Mouse (Mus musculus): ENCODE results near the gene Spice1.

Gene Spice1

DNA sequence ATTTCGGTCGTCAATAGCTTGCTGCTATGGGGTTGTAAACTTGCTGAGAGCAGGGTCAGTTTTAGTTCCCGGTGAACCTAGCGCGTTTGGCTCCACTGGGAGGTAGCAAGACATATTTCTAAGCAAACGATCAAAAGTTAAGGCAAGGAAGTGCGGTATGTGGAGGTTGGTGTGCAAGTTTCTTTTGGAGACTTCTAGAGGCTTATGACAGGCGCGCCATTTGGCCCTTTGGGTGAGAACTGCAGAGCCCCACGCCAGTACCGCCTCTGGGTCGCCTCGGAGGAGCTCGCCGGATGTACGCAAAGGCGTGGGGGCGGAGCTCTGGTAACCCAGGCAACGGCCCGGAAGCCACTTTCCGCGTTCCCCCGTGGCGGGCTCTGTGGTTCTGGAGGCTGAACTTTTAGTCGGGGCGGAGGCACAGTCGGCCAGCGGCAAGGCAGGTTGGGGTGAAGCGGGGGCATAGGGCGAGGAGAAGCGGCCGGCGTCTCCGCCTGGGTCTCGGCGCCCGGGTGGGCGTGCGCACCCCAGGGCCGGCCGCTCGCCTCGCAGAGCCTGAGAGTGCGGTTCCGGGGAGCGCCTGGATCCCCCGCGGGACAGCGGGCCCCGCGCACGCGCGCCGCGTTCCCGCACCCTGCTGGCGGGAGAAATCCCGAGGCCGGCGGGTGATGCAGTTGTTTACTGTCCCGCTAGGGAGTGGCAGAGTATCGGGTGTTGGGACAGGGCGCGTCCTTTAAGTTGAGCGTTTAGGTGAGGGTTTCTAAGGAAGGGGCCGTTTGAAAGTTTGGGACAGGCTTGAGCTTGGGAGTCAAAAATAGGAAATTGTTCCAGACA is at the start of gene Spice1:
Gene Spice1, plus strand, starts transcription at position 51 of the 831 bp plus-strand sequence.
- CTCF ChIA-PET: interaction anchor here (0.5 to 1.9 kb wide), 13 partner anchors 11 to 196 kb away, joined by 3 to 9 read pairs (median 4); partner anchors contain the start of gene Sidt1 (in 1 of the 4)
- POLR2A ChIA-PET: interaction anchor here in 3 of 4 experiments (0.6 to 4.0 kb wide), 41 partner anchors 9 to 546 kb away, joined by 3 to 27 read pairs (median 3); partner anchors contain the start of genes Cfap44 (in 2 of the 3), Naa50 (in 2 of the 3), Sidt1 (in 2 of the 3) and Atp6v1a (in 1 of the 3)

DNA sequence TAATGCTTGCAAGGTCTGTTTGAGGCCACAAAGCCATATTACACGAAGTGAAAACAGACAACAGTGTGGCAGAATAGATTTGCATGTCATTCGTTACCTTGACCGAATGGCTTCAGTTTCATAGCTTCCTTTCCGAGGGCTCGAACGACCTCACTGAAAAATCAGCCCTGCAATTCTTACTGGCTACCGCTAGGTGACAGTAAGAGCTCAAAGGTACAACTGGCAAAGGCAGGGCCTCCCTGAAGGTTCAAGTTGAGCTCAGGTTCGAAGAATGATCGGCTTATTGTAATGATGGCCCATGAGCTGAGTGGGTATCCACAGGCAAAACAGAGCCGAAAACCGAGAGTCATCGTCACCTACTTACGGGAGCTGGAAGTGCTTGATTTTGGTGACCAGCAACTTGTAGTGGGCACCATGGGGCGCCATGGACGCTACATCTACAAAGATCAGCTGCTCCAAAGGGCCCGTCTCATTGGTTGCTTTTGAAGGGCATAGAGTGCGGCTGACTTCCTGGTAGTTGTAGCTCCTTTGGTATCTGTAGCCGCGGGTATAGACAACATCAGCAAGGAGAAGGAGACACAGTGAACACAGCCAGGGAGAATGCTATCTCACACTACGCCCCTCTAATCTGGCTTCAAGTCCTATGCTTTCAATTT is 47.4 kb upstream of the Spice1 start:
- ChIA-PET POLR2A (interaction anchor here (0.5 to 1.6 kb wide), 19 partner anchors 9 to 160 kb away, joined by 3 to 15 read pairs (median 3); partner anchors contain the start of genes Spice1 (in 3 of the 4), Atp6v1a (in 1 of the 4), Naa50 (in 1 of the 4) and Usf3 (in 1 of the 4)), CTCF (interaction anchor here (0.5 to 2.2 kb wide), 84 partner anchors 8 to 846 kb away, joined by 3 to 42 read pairs (median 4); partner anchors contain the start of genes Cfap44 (in 2 of the 4), Spice1 (in 2 of the 4), Usf3 (in 2 of the 4) and Sidt1 (in 1 of the 4))

- ChIA-PET POLR2A (interaction anchor here in 2 of 4 experiments (0.7 to 1.7 kb wide), 4 partner anchors 20 to 163 kb away, joined by 3 read pairs; no protein-coding TSS in a partner anchor), CTCF (interaction anchor here in 3 of 4 experiments (0.6 to 1.4 kb wide), 4 partner anchors 60 to 407 kb away, joined by 3 to 4 read pairs (median 4); no protein-coding TSS in a partner anchor)
Observed at GRCm38 (mm10) chr16:44302126-44302892, 44.6 kb upstream of the Spice1 start.

- POLR2A ChIA-PET: interaction anchor here in 1 of 4 experiments (0.9 kb wide), 1 partner anchor 56 kb away, joined by 3 read pairs; no protein-coding TSS in a partner anchor
- CTCF ChIA-PET: no interaction called here
Observed at GRCm38 (mm10) chr16:44303822-44304221, 43.1 kb upstream of the Spice1 start.

GRCm38 (mm10) chr16:44305606-44306005 is 41.3 kb upstream of the Spice1 start:
- POLR2A ChIA-PET: interaction anchor here in 1 of 4 experiments (1.5 kb wide), 1 partner anchor 42 kb away, joined by 3 read pairs; the partner anchor contains the start of gene Spice1
- CTCF ChIA-PET: no interaction called here

- CTCF ChIA-PET: no interaction called here
- POLR2A ChIA-PET: interaction anchor here in 1 of 4 experiments (1.1 kb wide), 1 partner anchor 34 kb away, joined by 3 read pairs; the partner anchor contains the start of gene Spice1
Observed at GRCm38 (mm10) chr16:44313422-44313821, 33.5 kb upstream of the Spice1 start.

DNA sequence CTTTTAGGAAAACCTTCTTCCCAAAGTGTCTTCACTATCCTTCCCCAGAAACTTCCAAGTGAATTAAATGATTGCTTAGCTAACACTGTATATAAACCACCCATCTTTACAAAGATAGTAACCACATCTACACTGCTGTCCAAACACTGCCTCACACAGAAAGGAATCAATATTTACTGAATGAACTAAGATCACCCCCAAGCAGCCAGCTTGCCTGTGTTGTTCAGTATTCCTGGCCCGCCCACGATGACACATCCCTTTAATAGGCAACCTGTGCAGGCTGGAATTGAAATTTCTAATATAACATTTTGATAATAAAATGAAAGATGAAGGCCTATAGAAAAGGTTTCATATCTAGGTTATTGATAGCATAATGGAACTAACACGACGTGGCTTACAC is 30.6 kb upstream of the Spice1 start:
- ChIA-PET POLR2A (interaction anchor here in 3 of 4 experiments (0.6 to 1.1 kb wide), 4 partner anchors 12 to 804 kb away, joined by 3 to 4 read pairs (median 3); no protein-coding TSS in a partner anchor), CTCF (interaction anchor here in 1 of 4 experiments (0.6 kb wide), 1 partner anchor 44 kb away, joined by 6 read pairs; no protein-coding TSS in a partner anchor)

DNA sequence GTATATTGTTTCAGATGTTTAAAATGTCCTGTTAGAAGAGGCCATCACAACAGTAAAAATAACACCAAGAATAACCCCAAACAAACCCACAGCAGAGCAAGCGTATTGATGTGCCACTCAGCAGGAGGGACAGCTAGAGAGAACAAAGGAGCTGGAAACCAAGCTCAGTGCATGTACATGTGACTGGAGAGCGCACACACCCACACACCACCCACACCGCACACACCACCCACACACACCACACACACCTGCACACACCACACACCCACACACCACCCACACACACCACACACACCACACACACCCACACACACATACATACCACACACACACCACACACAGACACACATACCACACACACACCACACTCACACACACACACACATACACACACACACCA is 26.7 kb upstream of the Spice1 start:
- CTCF ChIA-PET: interaction anchor here in 2 of 4 experiments (0.9 to 1.0 kb wide), 2 partner anchors 10 kb away, joined by 3 read pairs; no protein-coding TSS in a partner anchor
- POLR2A ChIA-PET: interaction anchor here in 2 of 4 experiments (0.5 to 0.9 kb wide), 2 partner anchors 8 to 180 kb away, joined by 3 to 5 read pairs; partner anchors contain the start of genes Atp6v1a (in 1 of the 2) and Naa50 (in 1 of the 2)

GRCm38 (mm10) chr16:44328644-44329043 is 18.3 kb upstream of the Spice1 start:
- CTCF ChIA-PET: interaction anchor here in 2 of 4 experiments (0.6 to 1.0 kb wide), 2 partner anchors 29 to 66 kb away, joined by 3 read pairs; no protein-coding TSS in a partner anchor
- POLR2A ChIA-PET: no interaction called here

GRCm38 (mm10) chr16:44330657-44331056 is 16.3 kb upstream of the Spice1 start:
- POLR2A ChIA-PET: interaction anchor here in 2 of 4 experiments (0.6 to 1.5 kb wide), 3 partner anchors 14 to 17 kb away, joined by 3 read pairs; partner anchors contain the start of gene Spice1 (in 2 of the 2)
- CTCF ChIA-PET: interaction anchor here (0.6 to 1.3 kb wide), 15 partner anchors 11 to 423 kb away, joined by 3 to 10 read pairs (median 3); partner anchors contain the start of gene Spice1 (in 1 of the 4)

- ChIA-PET CTCF (interaction anchor here in 3 of 4 experiments (1.1 to 1.3 kb wide), 5 partner anchors 11 to 32 kb away, joined by 3 to 10 read pairs (median 4); partner anchors contain the start of gene Spice1 (in 1 of the 3)), POLR2A (interaction anchor here in 1 of 4 experiments (1.5 kb wide), 1 partner anchor 16 kb away, joined by 3 read pairs; the partner anchor contains the start of gene Spice1)
Observed at GRCm38 (mm10) chr16:44331154-44331553, 15.8 kb upstream of the Spice1 start.

DNA sequence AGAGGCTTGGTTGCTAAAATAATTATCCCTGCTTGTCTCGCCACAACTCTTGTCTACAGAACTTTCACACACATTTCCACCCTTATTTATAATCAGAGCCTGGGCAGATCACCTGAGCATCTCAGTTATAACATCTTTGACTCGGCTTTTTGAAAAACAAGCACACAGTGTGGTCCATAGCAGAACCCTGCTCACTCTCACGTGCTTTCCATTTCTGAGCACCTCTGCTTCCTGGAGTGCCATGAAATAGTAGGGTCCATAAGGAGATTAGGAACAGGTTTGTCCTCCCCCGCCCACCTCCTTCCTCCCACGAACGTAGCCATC is 15.3 kb upstream of the Spice1 start:
- ChIA-PET POLR2A (interaction anchor here in 3 of 4 experiments (1.1 to 1.7 kb wide), 4 partner anchors 8 to 16 kb away, joined by 3 to 5 read pairs (median 4); partner anchors contain the start of gene Spice1 (in 3 of the 3)), CTCF (interaction anchor here in 3 of 4 experiments (0.9 to 1.7 kb wide), 3 partner anchors 16 to 33 kb away, joined by 3 to 4 read pairs (median 4); partner anchors contain the start of gene Spice1 (in 1 of the 3))

GRCm38 (mm10) chr16:44331995-44332860 is 14.7 kb upstream of the Spice1 start:
- ChIA-PET CTCF (interaction anchor here (0.7 to 1.7 kb wide), 5 partner anchors 8 to 33 kb away, joined by 3 to 4 read pairs (median 4); partner anchors contain the start of gene Spice1 (in 1 of the 4)), POLR2A (interaction anchor here in 2 of 4 experiments (1.1 to 1.7 kb wide), 3 partner anchors 9 to 15 kb away, joined by 4 to 5 read pairs (median 4); partner anchors contain the start of gene Spice1 (in 2 of the 2))

GRCm38 (mm10) chr16:44332861-44333284 is 14.0 kb upstream of the Spice1 start, which contains the start of gene Sidt1:
Sidt1 (minus strand) TSS chr16:44333196.
- ChIA-PET CTCF (interaction anchor here in 3 of 4 experiments (0.7 to 1.7 kb wide), 4 partner anchors 9 to 91 kb away, joined by 4 read pairs; partner anchors contain the start of gene Spice1 (in 1 of the 3)), POLR2A (interaction anchor here in 3 of 4 experiments (1.1 to 2.4 kb wide), 5 partner anchors 10 to 14 kb away, joined by 3 to 8 read pairs (median 4); partner anchors contain the start of gene Spice1 (in 3 of the 3))

GRCm38 (mm10) chr16:44337541-44337940 is 9.4 kb upstream of the Spice1 start:
- ChIA-PET CTCF (interaction anchor here in 2 of 4 experiments (1.0 to 1.9 kb wide), 2 partner anchors 38 to 87 kb away, joined by 3 to 5 read pairs; no protein-coding TSS in a partner anchor), POLR2A (interaction anchor here in 2 of 4 experiments (1.9 to 2.3 kb wide), 2 partner anchors 10 kb away, joined by 9 to 10 read pairs; partner anchors contain the start of gene Spice1 (in 2 of the 2))

Data from embryonic stem cell, embryonic (primary cell).